Mouse (Mus musculus) left cerebral cortex, postnatal 14 days (tissue): ENCODE measurements around the gene Man2c1. TPM values are rescaled to one million over a fixed set of nuclear protein-coding genes. Genes with fewer than 3 reads are reported as not detected.

Experiments used
- DNase-seq, 2 experiments: peaks; one replicate each; pipeline ENCODE4 v3.0.0; 2021 to 2022; ENCODE audit warnings: low spot score in 2 of 2, mixed read lengths in 1 of 2
- intact Hi-C: fragments of 180-260 bp; cut with DNase I; formaldehyde crosslinking; loops from one replicate; pipeline ENCODE4 v1.15.1; 2025
- total RNA-seq, 2 experiments: library from RNA; stranded (reverse); gene quantifications; 2 replicates each; pipeline ENCODE4 v1.2.3; 2021

The Man2c1 gene
- total RNA-seq, 2 experiments from 2014 or later, result 112 to 126 TPM

GRCm38 (mm10) chr9:57152331-57152730 lies 21.8 kb downstream of the Man2c1 start:
- intact Hi-C loops, result no loop called here
- DNase-seq, result no peak

- no peak for DNase-seq
- intact Hi-C loops, result loop anchor here (5.0 kb wide), 1 partner anchor 276 kb away; no protein-coding TSS in a partner anchor
Measured at GRCm38 (mm10) chr9:57156383-57156782, 25.9 kb downstream of the Man2c1 start.

GRCm38 (mm10) chr9:57156823-57157222 lies 26.3 kb downstream of the Man2c1 start:
- intact Hi-C loops, result loop anchor here (5.0 kb wide), 1 partner anchor 275 kb away; no protein-coding TSS in a partner anchor
- no peak for DNase-seq

GRCm38 (mm10) chr9:57157499-57157898 lies 27.0 kb downstream of the Man2c1 start:
- DNase-seq, result no peak
- intact Hi-C loops, result loop anchor here (5.0 kb wide), 1 partner anchor 275 kb away; no protein-coding TSS in a partner anchor

GRCm38 (mm10) chr9:57158013-57158470 lies 27.6 kb downstream of the Man2c1 start, which contains the start of gene Commd4:
Gene Commd4, minus strand, starts transcription at chr9:57158331.
- intact Hi-C loops, result loop anchor here (5.0 kb wide), 1 partner anchor 274 kb away; no protein-coding TSS in a partner anchor

GRCm38 (mm10) chr9:57158506-57158905 lies 28.0 kb downstream of the Man2c1 start:
- no peak for DNase-seq
- intact Hi-C loops, result loop anchor here (5.0 kb wide), 1 partner anchor 274 kb away; no protein-coding TSS in a partner anchor

More at GRCm38 (mm10) chr9:57158013-57158470, 27.6 kb downstream of the Man2c1 start, which contains the start of gene Commd4:
- DNase-seq, result peak; percentile 97 to 98

DNA sequence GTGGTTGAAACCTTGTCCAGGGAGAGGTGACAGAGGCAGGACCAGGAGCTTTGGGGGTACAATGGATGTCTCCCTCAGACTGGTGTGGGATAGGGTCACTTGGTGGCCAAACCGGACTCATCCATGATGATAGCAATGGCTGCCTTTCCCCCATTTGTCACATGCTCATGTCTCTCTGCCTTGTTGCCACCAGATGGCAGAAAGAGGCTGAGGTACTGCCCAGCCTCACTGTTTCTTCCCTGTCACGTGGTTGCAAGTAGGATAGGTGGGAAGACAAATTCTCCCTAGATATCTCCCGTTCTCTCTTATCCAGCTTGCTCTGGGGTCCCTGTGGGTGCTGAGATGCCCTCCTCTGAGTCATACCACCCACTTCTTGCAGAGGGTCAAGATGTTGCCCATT lies 32.0 kb downstream of the Man2c1 start:
- intact Hi-C loops, result loop anchor here (5.0 kb wide), 1 partner anchor 55 kb away; no protein-coding TSS in a partner anchor
- no peak for DNase-seq

DNA sequence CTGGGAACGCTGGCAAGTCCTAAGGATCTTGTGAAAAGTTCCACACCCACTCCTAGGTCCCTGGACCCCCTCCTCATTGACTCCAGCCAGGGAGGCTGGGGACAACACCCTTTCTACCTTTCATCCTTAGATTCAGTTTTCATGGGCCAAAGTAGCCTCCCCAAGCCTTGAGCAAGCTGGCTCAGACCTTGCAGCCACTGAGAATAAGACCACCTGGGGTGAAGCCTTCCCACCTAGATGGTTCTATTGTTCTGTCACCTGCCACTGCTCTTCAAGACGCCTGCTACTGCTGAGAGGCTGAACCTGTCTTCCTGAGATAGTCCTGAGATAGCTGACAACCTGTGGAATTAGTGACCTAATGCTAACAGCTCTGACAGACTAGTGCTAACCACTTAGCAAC lies 32.6 kb downstream of the Man2c1 start:
- intact Hi-C loops, result loop anchor here (5.0 kb wide), 1 partner anchor 54 kb away; no protein-coding TSS in a partner anchor
- no peak for DNase-seq

DNA sequence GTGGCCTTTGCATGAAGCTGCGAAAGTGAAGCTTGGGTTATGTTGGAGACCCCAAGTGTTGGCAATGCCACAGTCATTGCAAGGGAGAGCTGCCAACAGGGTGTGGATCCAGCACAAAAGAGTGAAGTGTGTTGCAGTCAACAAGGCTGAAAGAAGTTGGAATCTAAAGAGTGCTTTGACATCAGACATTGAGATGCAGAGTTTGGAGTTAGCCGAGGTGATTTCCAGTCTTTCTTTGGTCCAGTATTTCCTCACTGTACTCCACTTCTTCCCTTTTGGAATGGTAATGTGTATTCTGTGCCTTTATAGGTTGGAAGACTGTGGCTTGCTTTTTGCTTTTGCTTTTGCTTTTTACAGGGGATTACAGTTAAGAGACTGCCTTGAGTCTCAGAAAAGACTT lies 35.7 kb downstream of the Man2c1 start:
- intact Hi-C loops, result no loop called here
- DNase-seq, result no peak

GRCm38 (mm10) chr9:57168411-57168810 lies 37.9 kb downstream of the Man2c1 start:
- intact Hi-C loops, result no loop called here
- no peak for DNase-seq

Other genes with a start within 250 kb of the Man2c1 start
- gene Snx33, start 202.3 kb upstream of the Man2c1 start, total RNA-seq, result 1 to 10 TPM; 4.6 to 5.2 TPM
- gene Imp3, start 193.2 kb upstream of the Man2c1 start, total RNA-seq, result 10 to 100 TPM; 50.6 to 51.1 TPM
- gene Snupn, start 179.8 kb upstream of the Man2c1 start, total RNA-seq, result 10 to 100 TPM; 17.3 to 17.7 TPM
- gene Ptpn9, start 135.8 kb upstream of the Man2c1 start, total RNA-seq, result 10 to 100 TPM; 25.8 to 27.7 TPM
- 10 to 100 TPM; 27.1 to 28.5 TPM for gene Sin3a, start 58.6 kb upstream of the Man2c1 start, total RNA-seq
- gene Neil1, start 17.6 kb downstream of the Man2c1 start, total RNA-seq, result 1 to 10 TPM; 9.4 to 9.8 TPM
- gene Commd4, start 27.6 kb downstream of the Man2c1 start, total RNA-seq, result 10 to 100 TPM; 88.0 to 91.2 TPM
- gene Trcg1, start 105.9 kb downstream of the Man2c1 start, total RNA-seq, result not detected
- 10 to 100 TPM; 11.5 to 16.7 TPM for gene 1700017B05Rik, start 131.9 kb downstream of the Man2c1 start, total RNA-seq